Mouse (Mus musculus) NIH3T3 (cell line): ENCODE results near the gene Gtf2a2.

Source experiments
- DNase-seq: peaks from one replicate; pipeline ENCODE4 v3.0.0-alpha.2; 2012; ENCODE audit warnings: low read depth

Gtf2a2 gene

GRCm38 (mm10) chr9:70062012-70062411 is 49.7 kb downstream of the Gtf2a2 start:
- no peak for DNase-seq

- DNase-seq, result no peak
Observed at GRCm38 (mm10) chr9:70067497-70067896, 55.1 kb downstream of the Gtf2a2 start.

DNA sequence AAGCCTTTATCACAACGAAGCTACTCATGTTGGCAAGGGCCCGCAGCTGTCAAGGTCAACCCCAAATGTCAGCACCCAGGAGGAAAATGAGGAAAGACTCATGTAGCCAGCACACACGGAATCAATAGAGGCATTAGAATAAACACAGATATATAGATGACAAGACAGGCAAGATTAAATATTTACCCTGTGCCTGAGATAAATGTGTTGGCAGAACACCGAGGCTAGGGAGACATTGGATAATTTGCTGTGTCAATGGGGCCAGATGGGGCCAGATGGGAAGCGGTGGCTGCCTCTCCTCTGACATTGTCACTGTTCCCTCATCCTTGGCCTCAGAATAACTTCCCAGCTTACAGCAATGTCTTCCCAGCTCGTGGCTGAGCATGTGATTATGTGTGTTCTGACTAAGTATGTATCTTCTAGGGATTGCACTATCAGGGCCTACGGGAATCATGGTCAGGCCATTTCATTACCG is 57.6 kb downstream of the Gtf2a2 start:
- peak; percentile 37 for DNase-seq

GRCm38 (mm10) chr9:70072387-70072786 is 60.0 kb downstream of the Gtf2a2 start:
- no peak for DNase-seq
